Mouse (Mus musculus): ENCODE measurements at regions not wholly inside any gene's neighbourhood (a gene's known extent, or its start where the extent isn't known, plus 50 kb on each side); places are given as distances from the start of the nearest gene placed in this dataset.

- DNase-seq (ENCODE audit: low spot score), result no peak
These were observed 65.7 kb upstream of the Thpo start for GRCm38 (mm10) chr16:20800038-20800437.

GRCm38 (mm10) chr16:20798115-20798514 lies 63.8 kb upstream of the Thpo start:
- no peak for DNase-seq (ENCODE audit: low spot score)

- DNase-seq (ENCODE audit: low spot score), result no peak
These were observed 60.4 kb upstream of the Thpo start for GRCm38 (mm10) chr16:20794721-20795120.

Data from ovary, postnatal 36 days (tissue).